Mouse (Mus musculus) Patski (cell line): ENCODE data around the gene Pigt. TPM values are rescaled to one million over a fixed set of nuclear protein-coding genes. Genes with fewer than 3 reads are reported as not detected.

ENCODE experiments used
- ATAC-seq: fragments of 100-300 bp; one replicate; pipeline ENCODE4 v1.8.0; 2021
- CTCF ChIA-PET: fragments of 350-600 bp; sonication (Branson Sonifier 250); formaldehyde crosslinking; loops from one replicate; lab custom pipeline; 2022; ENCODE audit warnings: inconsistent platforms; lab: Charles Lee
- POLR2A ChIA-PET: fragments of 350-600 bp; sonication (Branson Sonifier 250); formaldehyde crosslinking; loops from one replicate; lab custom pipeline; 2022; ENCODE audit warnings: antibody characterized with exemption, inconsistent platforms; lab: Charles Lee
- DNase-seq: peaks from one replicate; pipeline ENCODE4 v3.0.0-alpha.2; 2011; ENCODE audit warnings: low read depth, low spot score
- H3K27me3 ChIP-seq: fragments of 371-371 bp; one replicate; pipeline ENCODE4 v1.5.1; 2021
- CTCF ChIP-seq: fragments of 100-300 bp; IDR thresholded peaks from one replicate; pipeline ENCODE4 v1.5.1; 2021
- in situ Hi-C: fragments of 300-500 bp; cut with MboI; formaldehyde crosslinking; loops from 3 replicates; pipeline ENCODE4 v1.11.1; 2018; ENCODE audit warnings: low pct_unique_long_range_greater_than_20kb, mixed read lengths
- polyA plus RNA-seq: library from polyadenylated mRNA; unstranded; gene quantifications from one replicate; pipeline ENCODE4 v1.2.3, GENCODE M21; 2021

Gene Pigt
- polyA plus RNA-seq, 1 experiment from 2014 or later: 136 TPM

- peak; percentile 82 for DNase-seq
- in situ Hi-C loops: no loop called here
- peak; percentile 82 for ATAC-seq
- TF ChIP-seq CTCF: no peak
- ChIA-PET CTCF (interaction anchor here (1.0 to 1.8 kb wide), 2 partner anchors 9 to 18 kb away, joined by 5 to 7 read pairs; no protein-coding TSS in a partner anchor), POLR2A (interaction anchor here (0.9 to 2.7 kb wide), 5 partner anchors 10 to 77 kb away, joined by 3 to 10 read pairs (median 5); partner anchors contain the start of gene Dbndd2)
- no peaks in the 10 kb centered on the region for H3K27me3 ChIP-seq
Measured at GRCm38 (mm10) chr2:164500511-164500910, 3.2 kb downstream of the Pigt start.

GRCm38 (mm10) chr2:164504919-164505318, 7.6 kb downstream of the Pigt start:
- no peaks in the 10 kb centered on the region for H3K27me3 ChIP-seq
- in situ Hi-C loops: no loop called here
- no peak for TF ChIP-seq CTCF
- ATAC-seq (no peak), DNase-seq (no peak)
- POLR2A ChIA-PET: no interaction called here
- CTCF ChIA-PET: interaction anchor here (1.2 to 1.6 kb wide), 4 partner anchors 11 to 38 kb away, joined by 3 read pairs; no protein-coding TSS in a partner anchor

- DNase-seq: no peak
- ATAC-seq: no peak
- ChIA-PET CTCF (interaction anchor here (1.0 to 1.6 kb wide), 6 partner anchors 14 to 42 kb away, joined by 3 to 4 read pairs (median 3); no protein-coding TSS in a partner anchor), POLR2A (no interaction called here)
- in situ Hi-C loops: no loop called here
- no peak for TF ChIP-seq CTCF
- no peaks in the 10 kb centered on the region for H3K27me3 ChIP-seq
Measured at GRCm38 (mm10) chr2:164505619-164506347, 8.5 kb downstream of the Pigt start.

- no peak for TF ChIP-seq CTCF
- CTCF ChIA-PET: interaction anchor here (1.3 kb wide), 1 partner anchor 37 kb away, joined by 3 read pairs; no protein-coding TSS in a partner anchor
- DNase-seq (no peak), ATAC-seq (no peak)
- in situ Hi-C loops: no loop called here
- POLR2A ChIA-PET: no interaction called here
- no peaks in the 10 kb centered on the region for H3K27me3 ChIP-seq
Measured at GRCm38 (mm10) chr2:164507811-164508210, 10.5 kb downstream of the Pigt start.

GRCm38 (mm10) chr2:164510621-164511190, 13.4 kb downstream of the Pigt start:
- H3K27me3 ChIP-seq: no peaks in the 10 kb centered on the region
- POLR2A ChIA-PET: interaction anchor here (0.6 to 1.3 kb wide), 4 partner anchors 10 to 72 kb away, joined by 3 to 5 read pairs (median 4); partner anchors contain the start of gene Dbndd2
- ATAC-seq (no peak), DNase-seq (no peak)
- CTCF ChIA-PET: interaction anchor here (0.9 to 2.3 kb wide), 3 partner anchors 10 to 21 kb away, joined by 3 to 7 read pairs (median 4); no protein-coding TSS in a partner anchor
- no peak for TF ChIP-seq CTCF
- in situ Hi-C loops: no loop called here

- TF ChIP-seq CTCF: no peak
- ATAC-seq (peak; percentile 58), DNase-seq (no peak)
- ChIA-PET POLR2A (interaction anchor here (0.5 to 2.0 kb wide), 5 partner anchors 11 to 160 kb away, joined by 3 to 8 read pairs (median 4); partner anchors contain the start of gene Pigt), CTCF (interaction anchor here (1.0 kb wide), 1 partner anchor 15 kb away, joined by 3 read pairs; the partner anchor contains the start of gene Pigt)
- no peaks in the 10 kb centered on the region for H3K27me3 ChIP-seq
- in situ Hi-C loops: no loop called here
Measured at GRCm38 (mm10) chr2:164512121-164512909, 15.0 kb downstream of the Pigt start.

- ATAC-seq (peak; percentile 12), DNase-seq (peak; percentile 65)
- in situ Hi-C loops: no loop called here
- CTCF ChIA-PET: interaction anchor here (0.8 kb wide), 1 partner anchor 18 kb away, joined by 3 read pairs; no protein-coding TSS in a partner anchor
- TF ChIP-seq CTCF: no peak
- H3K27me3 ChIP-seq: no peaks in the 10 kb centered on the region
- POLR2A ChIA-PET: interaction anchor here (0.8 to 2.0 kb wide), 4 partner anchors 12 to 19 kb away, joined by 3 to 8 read pairs (median 4); partner anchors contain the start of gene Pigt
Measured at GRCm38 (mm10) chr2:164513389-164513788, 16.1 kb downstream of the Pigt start.

- POLR2A ChIA-PET: no interaction called here
- DNase-seq (no peak), ATAC-seq (no peak)
- no peaks in the 10 kb centered on the region for H3K27me3 ChIP-seq
- CTCF ChIA-PET: interaction anchor here (0.9 kb wide), 1 partner anchor 24 kb away, joined by 5 read pairs; no protein-coding TSS in a partner anchor
- in situ Hi-C loops: loop anchor here (5.0 kb wide), 2 partner anchors 53 to 98 kb away; partner anchors contain the start of gene Gm20458
- no peak for TF ChIP-seq CTCF
Measured at GRCm38 (mm10) chr2:164514916-164515315, 17.6 kb downstream of the Pigt start.

GRCm38 (mm10) chr2:164515897-164516296, 18.6 kb downstream of the Pigt start:
- no peaks in the 10 kb centered on the region for H3K27me3 ChIP-seq
- ATAC-seq (no peak), DNase-seq (no peak)
- CTCF ChIA-PET: interaction anchor here (1.2 to 1.4 kb wide), 2 partner anchors 12 to 60 kb away, joined by 3 read pairs; no protein-coding TSS in a partner anchor
- POLR2A ChIA-PET: no interaction called here
- TF ChIP-seq CTCF: no peak
- in situ Hi-C loops: loop anchor here (5.0 kb wide), 2 partner anchors 54 to 99 kb away; partner anchors contain the start of gene Gm20458
